Mouse (Mus musculus) gastrocnemius, adult 2 months (tissue): ENCODE measurements around the gene Fbn1. TPM values are rescaled to one million over a fixed set of nuclear protein-coding genes. Genes with fewer than 3 reads are reported as not detected.

Experiments used
- DNase-seq: peaks from one replicate; pipeline ENCODE4 v3.0.0; 2022
- H3K27ac ChIP-seq: fragments of 200-600 bp; 2 replicates; pipeline ENCODE4 v1.8.1; 2022; ENCODE audit warnings: mild to moderate bottlenecking
- H3K4me3 ChIP-seq: fragments of 200-600 bp; 2 replicates; pipeline ENCODE4 v1.8.1; 2022; ENCODE audit warnings: mild to moderate bottlenecking, moderate library complexity
- CTCF ChIP-seq: fragments of 200-600 bp; IDR thresholded peaks from 2 replicates; pipeline ENCODE4 v1.8.1; 2022; ENCODE audit warnings: antibody characterized with exemption, mild to moderate bottlenecking, moderate library complexity
- intact Hi-C: fragments of 180-260 bp; cut with DNase I; formaldehyde crosslinking; loops from one replicate; pipeline ENCODE4 v1.15.1; 2025
- total RNA-seq, 2 experiments: library from RNA; stranded (reverse); gene quantifications; 2 replicates each; pipeline ENCODE4 v1.2.3; 2021

Gene Fbn1
- total RNA-seq, 2 experiments from 2014 or later, result 33.1 to 55.3 TPM

DNA sequence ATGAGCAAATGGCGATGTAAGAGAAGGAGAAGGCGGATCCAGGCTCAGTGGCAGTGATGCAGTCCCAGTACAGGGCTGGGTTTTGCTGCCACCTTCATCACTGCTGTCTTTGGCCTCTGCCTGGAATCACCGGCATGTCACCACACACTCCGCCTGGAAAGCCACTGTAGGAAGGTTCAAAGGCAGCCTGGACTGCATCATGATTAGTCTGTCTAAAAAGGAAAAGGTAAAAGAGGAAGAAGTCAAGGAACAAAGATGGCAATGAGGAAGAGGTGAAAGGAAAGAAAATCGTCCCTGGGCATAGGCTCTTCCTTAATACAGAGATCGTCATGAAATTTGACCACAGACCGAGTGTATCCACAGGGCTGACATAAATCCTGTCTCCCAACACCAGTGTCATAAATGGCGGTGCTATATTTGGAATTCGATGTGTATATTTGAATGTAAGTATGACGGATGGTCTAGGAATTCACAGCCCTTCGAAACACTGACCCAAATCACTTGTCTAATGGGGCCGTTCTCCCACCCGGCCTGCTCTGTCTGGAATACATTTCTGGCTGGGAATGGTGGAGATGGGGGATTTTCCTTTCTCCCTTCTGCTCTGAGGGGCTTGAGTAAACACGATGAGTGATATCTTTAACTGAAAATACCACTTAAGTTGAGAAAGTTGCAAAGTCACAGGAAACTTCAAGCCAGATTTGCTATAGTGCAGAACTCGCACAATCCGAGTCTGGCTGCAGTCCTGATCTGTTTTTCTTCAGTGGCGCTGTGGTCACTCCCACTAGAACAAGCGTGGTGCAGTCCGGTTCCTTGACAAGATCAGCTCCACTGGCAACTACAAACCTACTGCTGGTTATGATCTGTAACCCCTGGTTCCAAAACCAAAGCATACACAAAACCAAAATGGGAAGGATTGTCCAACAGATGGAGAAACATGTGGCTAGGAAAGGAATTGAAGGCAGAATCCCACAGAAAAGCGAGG, 12.7 kb downstream of the Fbn1 start:
- intact Hi-C loops, result loop anchor here (5.0 kb wide), 1 partner anchor 48 kb away; no protein-coding TSS in a partner anchor
- no peak for TF ChIP-seq CTCF
- no peak overlapping the region for H3K27ac ChIP-seq
- no peak for DNase-seq
- H3K4me3 ChIP-seq, result no peak overlapping the region

DNA sequence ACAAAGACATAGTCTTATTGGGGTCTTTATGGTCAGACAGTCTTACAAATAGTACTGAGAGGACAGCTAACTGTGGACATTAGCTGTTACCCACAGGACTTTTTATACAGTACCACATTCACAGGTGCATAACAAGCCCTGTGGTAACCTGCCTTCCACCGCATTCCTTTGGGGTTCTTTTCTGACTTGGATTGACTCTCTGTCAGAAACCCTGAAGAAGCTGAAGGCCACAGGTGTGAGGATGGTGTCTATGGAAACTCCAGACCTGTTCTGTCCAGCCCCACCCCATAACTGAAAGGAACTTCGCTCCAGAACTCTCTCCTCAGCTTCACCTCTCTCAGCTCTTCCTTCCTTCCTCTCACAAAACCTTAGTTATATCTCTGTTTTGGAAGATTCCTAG, 13.5 kb downstream of the Fbn1 start:
- no peak overlapping the region for H3K27ac ChIP-seq
- DNase-seq, result no peak
- intact Hi-C loops, result loop anchor here (5.0 kb wide), 1 partner anchor 47 kb away; no protein-coding TSS in a partner anchor
- H3K4me3 ChIP-seq, result no peak overlapping the region
- TF ChIP-seq CTCF, result no peak

DNA sequence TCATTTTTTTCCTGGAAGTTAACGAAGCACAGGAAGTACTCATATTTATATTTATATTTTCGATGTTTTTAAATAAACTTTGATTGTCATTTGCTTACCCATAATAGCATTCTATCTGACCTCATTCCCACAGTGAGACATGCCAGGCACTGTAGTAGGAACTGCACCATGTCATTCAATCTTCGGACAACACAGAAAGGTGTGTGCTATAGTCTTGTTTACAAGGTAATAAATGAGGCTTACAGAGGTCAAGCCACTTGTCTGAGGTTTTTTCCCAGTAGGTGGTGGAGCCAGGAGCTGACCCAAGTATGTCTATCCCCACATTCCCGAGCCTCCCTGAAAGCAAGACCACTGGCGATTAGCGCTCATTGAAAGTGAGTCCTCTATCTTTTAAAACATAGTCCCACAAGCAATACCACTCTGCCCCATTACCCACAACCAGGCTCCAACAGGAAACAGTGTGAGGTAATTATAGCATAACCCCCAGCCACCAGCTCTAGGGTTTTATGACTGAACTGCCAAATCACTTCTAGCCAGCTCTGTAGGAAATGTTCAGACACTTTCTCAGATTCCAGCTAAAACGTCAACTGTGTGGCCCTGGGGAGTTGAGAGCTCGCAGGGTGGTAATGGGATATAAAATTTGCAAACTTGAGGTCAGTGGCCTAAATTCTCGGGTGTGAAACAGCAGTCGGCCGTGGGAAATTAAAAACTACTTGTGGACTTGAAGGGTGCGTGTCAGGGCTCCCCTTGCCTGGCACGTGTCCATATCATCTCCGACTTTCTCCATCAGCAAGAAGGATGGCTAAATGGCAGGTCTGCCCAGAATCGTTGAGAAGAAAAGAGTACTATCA, 15.5 kb downstream of the Fbn1 start:
- TF ChIP-seq CTCF, result no peak

DNA sequence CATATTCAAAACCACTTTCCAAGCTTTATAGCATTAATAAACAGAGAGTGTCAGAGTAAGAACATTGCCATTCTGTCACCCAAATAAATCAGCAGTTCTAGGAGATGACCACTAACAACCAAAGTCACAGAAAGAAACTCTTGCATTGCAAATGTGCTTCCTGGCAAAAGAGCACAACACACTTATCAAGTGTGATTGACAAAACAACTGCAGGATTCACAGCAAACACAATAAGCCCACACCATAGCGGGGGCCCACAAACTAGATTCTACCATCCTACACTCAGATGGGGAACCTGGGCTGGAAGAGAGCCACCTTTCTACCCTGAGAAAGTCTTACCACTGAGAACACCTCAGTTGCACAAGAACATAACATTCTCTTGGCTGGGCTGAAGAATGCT, 17.8 kb downstream of the Fbn1 start:
- no peak for TF ChIP-seq CTCF
- intact Hi-C loops, result loop anchor here (5.0 kb wide), 1 partner anchor 43 kb away; no protein-coding TSS in a partner anchor

More for the DNA sequence above, 15.5 kb downstream of the Fbn1 start:
- intact Hi-C loops, result loop anchor here (5.0 kb wide), 1 partner anchor 45 kb away; no protein-coding TSS in a partner anchor
- Histone ChIP-seq H3K4me3 (no peak overlapping the region), H3K27ac (0 out of 2 replicates have a peak overlapping the region, but pooled peaks have one; percentile 31)
- DNase-seq, result no peak

DNA sequence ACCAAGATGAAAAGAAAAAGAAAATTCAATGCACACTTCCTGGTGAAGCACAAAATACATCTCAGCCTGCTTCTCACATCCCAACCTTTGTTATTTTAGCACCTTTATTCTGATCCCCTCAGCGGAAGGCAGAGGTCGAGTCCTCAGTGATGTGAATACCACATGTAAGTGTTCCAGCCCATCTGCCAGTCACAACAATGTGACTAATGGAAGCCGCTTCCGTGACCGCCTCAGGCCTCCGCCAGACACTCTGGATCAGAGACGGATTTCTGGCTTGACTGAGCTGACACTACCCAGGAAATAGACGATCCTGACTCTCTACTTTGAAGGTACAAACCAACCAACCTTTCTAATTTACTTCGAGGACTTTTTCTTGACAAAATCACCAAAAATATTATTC, 22.9 kb downstream of the Fbn1 start:
- intact Hi-C loops, result no loop called here
- peak overlapping the region; percentile 71 for H3K27ac ChIP-seq

More for the DNA sequence above, 17.8 kb downstream of the Fbn1 start:
- DNase-seq, result no peak
- H3K4me3 ChIP-seq, result no peak overlapping the region
- no peak overlapping the region for H3K27ac ChIP-seq

DNA sequence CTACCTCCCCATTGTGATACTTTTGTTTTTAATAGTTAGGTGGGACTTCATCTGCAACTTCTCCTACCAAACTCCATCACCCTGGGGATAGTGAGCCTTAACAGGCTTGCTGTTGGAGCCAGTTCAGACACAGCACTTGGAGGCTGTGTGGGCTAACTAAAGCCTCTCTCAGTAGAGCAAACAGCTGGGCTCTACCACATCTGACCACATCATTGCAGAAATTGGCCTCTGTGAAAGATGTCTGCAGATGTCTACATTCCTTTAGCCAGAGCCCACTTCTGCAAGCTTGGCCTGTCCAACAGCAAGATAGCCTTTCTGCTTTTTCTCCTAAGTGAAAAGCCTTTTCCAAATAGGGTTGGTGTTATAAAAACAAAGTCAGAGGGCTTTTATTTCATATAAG, 23.6 kb downstream of the Fbn1 start:
- DNase-seq, result peak; percentile 48

More for the DNA sequence above, 22.9 kb downstream of the Fbn1 start:
- DNase-seq, result peak; percentile 43
- H3K4me3 ChIP-seq, result no peak overlapping the region
- TF ChIP-seq CTCF, result no peak

DNA sequence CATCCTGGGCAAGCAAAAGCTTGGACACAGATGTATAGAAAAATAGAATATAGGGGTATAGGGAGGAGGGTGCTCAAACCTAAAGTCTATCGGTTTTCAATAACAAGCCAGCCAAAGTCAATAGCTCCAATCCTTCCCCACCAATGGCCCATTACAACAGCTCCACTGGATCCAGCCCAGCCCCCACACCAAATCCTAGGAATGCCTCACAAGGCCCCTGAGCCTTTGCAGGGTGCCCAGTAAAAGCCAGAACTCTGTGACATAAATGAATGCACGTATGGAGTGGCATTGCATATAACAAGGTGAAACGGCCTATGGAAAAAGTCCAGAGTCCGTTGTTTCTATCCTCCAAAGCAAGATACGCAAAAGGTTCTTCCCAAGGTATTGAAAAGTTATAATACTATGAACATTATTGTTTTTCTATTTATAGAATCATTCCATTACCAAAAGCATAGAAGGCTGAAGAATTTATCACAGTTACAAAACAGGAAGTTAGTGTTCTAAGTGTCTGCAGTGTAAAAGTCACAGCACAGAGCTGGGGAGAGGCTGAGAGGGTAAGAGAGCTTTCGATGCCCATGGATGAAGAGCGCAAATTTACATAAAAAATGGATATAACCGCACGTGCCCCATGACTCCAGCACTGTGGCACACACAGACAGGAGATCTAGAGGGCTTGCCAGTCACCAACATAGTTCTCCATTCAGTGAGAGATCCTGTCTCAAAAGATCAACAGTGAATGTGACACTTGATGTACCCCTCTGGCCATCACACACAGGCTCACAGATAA, 26.1 kb downstream of the Fbn1 start:
- intact Hi-C loops, result no loop called here
- no peak for TF ChIP-seq CTCF
- DNase-seq, result no peak
- no peak overlapping the region for H3K4me3 ChIP-seq
- peak overlapping the region; percentile 6; the same call in 1 of the 2 replicates for H3K27ac ChIP-seq

More for the DNA sequence above, 23.6 kb downstream of the Fbn1 start:
- peak overlapping the region; percentile 71 for H3K27ac ChIP-seq
- no peak for TF ChIP-seq CTCF
- intact Hi-C loops, result no loop called here
- H3K4me3 ChIP-seq, result no peak overlapping the region

DNA sequence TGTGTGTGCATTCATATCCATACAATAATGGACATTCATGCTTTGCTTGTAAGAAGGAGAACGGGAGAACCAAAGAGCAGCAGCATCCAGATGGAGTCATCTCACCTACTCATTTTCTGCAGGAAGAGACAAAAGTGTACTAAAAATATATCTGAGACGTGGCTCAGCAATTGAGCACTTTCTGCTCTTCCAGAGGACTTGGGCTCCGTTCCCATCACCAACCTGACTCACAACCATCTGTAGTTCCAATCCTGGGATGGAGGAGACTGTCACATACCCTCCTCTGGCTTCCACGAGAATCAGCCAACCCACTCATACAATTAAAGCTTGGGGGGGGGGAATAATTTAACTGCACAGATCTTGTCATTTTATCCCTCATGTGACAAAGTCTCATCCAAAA, 26.7 kb downstream of the Fbn1 start:
- Histone ChIP-seq H3K4me3 (no peak overlapping the region), H3K27ac (no peak overlapping the region)
- intact Hi-C loops, result no loop called here
- TF ChIP-seq CTCF, result no peak
- no peak for DNase-seq

DNA sequence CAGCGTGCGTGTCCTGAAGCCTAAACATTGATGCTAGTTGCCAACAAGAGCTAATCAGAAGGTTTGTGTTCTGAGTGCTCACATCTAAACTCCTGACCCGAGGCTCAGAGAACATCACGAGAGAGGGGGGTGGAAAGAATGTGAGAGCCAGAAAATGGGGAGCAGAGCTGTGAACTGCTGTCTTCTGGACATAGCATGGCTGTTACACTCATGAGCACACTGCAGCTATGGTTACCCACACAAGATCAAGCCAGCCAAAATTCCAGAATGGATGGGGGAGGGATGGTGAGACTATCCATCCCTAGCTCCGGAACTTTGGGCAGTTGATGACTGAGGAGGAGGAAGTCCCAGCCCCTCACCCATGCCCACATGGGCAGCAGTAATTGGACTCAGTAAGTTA, 27.7 kb downstream of the Fbn1 start:
- intact Hi-C loops, result no loop called here
- Histone ChIP-seq H3K4me3 (no peak overlapping the region), H3K27ac (peak overlapping the region; percentile 1; the same call in 1 of the 2 replicates)
- TF ChIP-seq CTCF, result no peak
- DNase-seq, result no peak

DNA sequence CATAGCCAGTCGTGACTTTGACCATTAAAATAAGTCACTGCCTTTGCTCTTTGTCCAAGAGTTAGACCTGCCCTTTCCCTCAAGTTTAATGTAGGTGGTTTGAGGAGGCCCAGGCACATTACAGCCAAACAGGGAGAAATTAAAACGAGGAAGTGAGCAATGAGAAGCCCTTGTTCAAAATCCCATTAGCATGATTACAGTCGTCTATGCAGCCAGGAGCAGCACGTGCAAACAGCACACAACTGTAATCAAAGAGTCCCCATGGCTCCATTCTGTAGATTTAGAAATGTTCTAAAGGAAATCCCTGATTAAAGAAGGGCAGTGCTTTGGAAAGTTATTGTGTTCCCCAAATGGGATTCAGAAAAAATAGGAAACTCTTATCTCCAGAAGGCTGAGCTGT, 29.1 kb downstream of the Fbn1 start:
- Histone ChIP-seq H3K4me3 (no peak overlapping the region), H3K27ac (peak overlapping the region; percentile 53)
- DNase-seq, result no peak
- intact Hi-C loops, result no loop called here
- TF ChIP-seq CTCF, result no peak

DNA sequence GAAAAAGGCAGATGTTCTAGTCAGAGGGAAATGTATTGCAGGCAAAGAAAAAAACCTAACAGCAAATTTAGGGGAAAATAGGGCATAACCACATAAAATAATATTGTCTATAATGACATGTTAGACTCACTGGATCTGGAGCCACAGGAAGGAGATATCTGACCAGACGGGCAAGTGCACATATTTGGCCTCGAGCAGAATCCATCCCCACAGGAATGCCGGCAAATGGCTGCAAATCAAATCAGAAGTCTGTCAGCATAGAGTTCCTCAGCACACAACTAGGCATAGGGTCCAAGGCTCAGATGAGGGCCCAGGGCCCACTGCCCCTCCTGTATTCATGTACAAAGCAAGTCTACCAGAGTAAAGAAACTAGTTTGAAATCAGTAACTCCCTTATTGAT, 30.4 kb downstream of the Fbn1 start:
- 0 out of 2 replicates have a peak overlapping the region, but pooled peaks have one; percentile 2 for H3K27ac ChIP-seq
- no peak for TF ChIP-seq CTCF
- no peak for DNase-seq
- intact Hi-C loops, result no loop called here
- H3K4me3 ChIP-seq, result no peak overlapping the region

DNA sequence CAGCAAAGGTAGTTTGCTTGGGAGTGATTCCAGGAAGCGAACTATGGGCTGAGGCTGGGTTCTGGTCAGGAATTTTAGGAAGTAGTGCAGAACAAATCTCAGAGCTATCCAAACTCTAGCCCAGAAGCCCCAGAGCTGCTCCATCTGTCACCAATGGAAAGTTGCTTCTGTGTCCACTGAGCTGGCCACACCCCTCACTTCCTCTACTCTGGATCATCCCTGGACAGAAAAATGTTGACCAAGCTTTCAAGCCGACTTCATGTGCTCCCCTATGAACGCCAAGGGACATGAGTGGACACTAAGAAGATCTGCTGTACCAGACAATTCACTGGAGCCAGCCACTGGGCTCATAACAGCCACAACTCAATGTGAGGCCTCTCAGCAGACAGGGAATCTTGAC, 31.6 kb downstream of the Fbn1 start:
- H3K27ac ChIP-seq, result peak overlapping the region; percentile 49; the same call in 1 of the 2 replicates
- TF ChIP-seq CTCF, result no peak
- H3K4me3 ChIP-seq, result no peak overlapping the region
- intact Hi-C loops, result no loop called here
- DNase-seq, result no peak
